Mouse (Mus musculus): ENCODE results near the gene Gm20388.

DNA sequence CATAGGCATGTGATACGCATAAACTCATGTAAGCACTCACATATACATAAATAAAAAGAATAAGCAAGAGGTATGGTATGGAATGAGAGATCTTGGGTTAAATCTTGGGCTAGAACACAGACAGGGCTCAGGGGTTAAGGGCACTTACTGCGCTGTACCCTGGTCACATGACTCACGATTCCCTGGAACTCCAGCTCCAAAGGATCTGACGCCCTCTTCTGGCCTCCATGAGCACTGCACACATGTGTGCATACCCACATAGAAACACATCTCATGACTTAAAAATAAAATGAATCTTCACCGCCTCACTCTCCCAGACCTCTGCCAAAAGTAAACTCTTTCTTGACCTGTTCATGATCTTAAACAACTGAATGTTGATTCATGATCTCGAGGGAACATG is 1587.0 kb downstream of the Gm20388 start:
- peak; percentile 26; the same call in 1 of the 2 replicates for TF ChIP-seq CTCF (IDR thresholded peaks at IDR 0.05; ENCODE audit: low read depth)
- TF ChIP-seq EP300 (IDR thresholded peaks at IDR 0.05; ENCODE audit: low read depth), result no peak

All from liver, embryonic 14.5 days (tissue).